Mouse (Mus musculus): ENCODE measurements around the gene Svbp. TPM values are rescaled to one million over a fixed set of nuclear protein-coding genes. Genes with fewer than 3 reads are reported as not detected.

Svbp gene
- polyA plus RNA-seq, 1 experiment = 186 TPM

GRCm38 (mm10) chr4:119162990-119163389 lies 32.1 kb upstream of the Svbp start:
- no peaks in the 10 kb centered on the region for H3K36me3 ChIP-seq (ENCODE audit: control insufficient read depth, insufficient read depth, low read length)
- H3K27ac ChIP-seq (ENCODE audit: control insufficient read depth, insufficient read depth, low read depth, low read length) = no peak overlapping the region
- H3K27me3 ChIP-seq (ENCODE audit: control insufficient read depth, insufficient read depth, low read length) = no peaks in the 10 kb centered on the region
- TF ChIP-seq CTCF (IDR thresholded peaks at IDR 0.05; ENCODE audit: control insufficient read depth, insufficient read depth, insufficient replicate concordance, low read depth, low read length) (no peak), POLR2A (IDR thresholded peaks at IDR 0.05; ENCODE audit: control insufficient read depth, low read depth, low read length) (no peak)
- H3K4me3 ChIP-seq (ENCODE audit: control insufficient read depth, low read depth, low read length) = no peak overlapping the region
- no peaks in the 10 kb centered on the region for H3K4me1 ChIP-seq (ENCODE audit: control insufficient read depth, insufficient read depth, low read length)

- H3K4me3 ChIP-seq (ENCODE audit: control insufficient read depth, low read depth, low read length) = no peak overlapping the region
- no peaks in the 10 kb centered on the region for H3K27me3 ChIP-seq (ENCODE audit: control insufficient read depth, insufficient read depth, low read length)
- no peaks in the 10 kb centered on the region for H3K36me3 ChIP-seq (ENCODE audit: control insufficient read depth, insufficient read depth, low read length)
- no peaks in the 10 kb centered on the region; the same call in 1 of the 2 replicates for H3K4me1 ChIP-seq (ENCODE audit: control insufficient read depth, insufficient read depth, low read length)
- no peak for TF ChIP-seq CTCF (IDR thresholded peaks at IDR 0.05; ENCODE audit: control insufficient read depth, insufficient read depth, insufficient replicate concordance, low read depth, low read length)
- no peak for TF ChIP-seq POLR2A (IDR thresholded peaks at IDR 0.05; ENCODE audit: control insufficient read depth, low read depth, low read length)
- no peak overlapping the region for H3K27ac ChIP-seq (ENCODE audit: control insufficient read depth, insufficient read depth, low read depth, low read length)
Observed at GRCm38 (mm10) chr4:119165916-119166315, 29.2 kb upstream of the Svbp start.

- TF ChIP-seq POLR2A (IDR thresholded peaks at IDR 0.05; ENCODE audit: control insufficient read depth, low read depth, low read length) = no peak
- no peak for TF ChIP-seq CTCF (IDR thresholded peaks at IDR 0.05; ENCODE audit: control insufficient read depth, insufficient read depth, insufficient replicate concordance, low read depth, low read length)
- Histone ChIP-seq H3K4me1 (ENCODE audit: control insufficient read depth, insufficient read depth, low read length) (no peaks in the 10 kb centered on the region; the same call in 1 of the 2 replicates), H3K4me3 (ENCODE audit: control insufficient read depth, low read depth, low read length) (no peak overlapping the region), H3K27me3 (ENCODE audit: control insufficient read depth, insufficient read depth, low read length) (no peaks in the 10 kb centered on the region), H3K36me3 (ENCODE audit: control insufficient read depth, insufficient read depth, low read length) (no peaks in the 10 kb centered on the region), H3K27ac (ENCODE audit: control insufficient read depth, insufficient read depth, low read depth, low read length) (no peak overlapping the region)
Observed at GRCm38 (mm10) chr4:119167068-119167467, 28.0 kb upstream of the Svbp start.

- H3K4me3 ChIP-seq (ENCODE audit: control insufficient read depth, low read depth, low read length) = no peak overlapping the region
- H3K27me3 ChIP-seq (ENCODE audit: control insufficient read depth, insufficient read depth, low read length) = no peaks in the 10 kb centered on the region
- no peaks in the 10 kb centered on the region; the same call in 1 of the 2 replicates for H3K4me1 ChIP-seq (ENCODE audit: control insufficient read depth, insufficient read depth, low read length)
- no peaks in the 10 kb centered on the region for H3K36me3 ChIP-seq (ENCODE audit: control insufficient read depth, insufficient read depth, low read length)
- H3K27ac ChIP-seq (ENCODE audit: control insufficient read depth, insufficient read depth, low read depth, low read length) = no peak overlapping the region
- TF ChIP-seq POLR2A (IDR thresholded peaks at IDR 0.05; ENCODE audit: control insufficient read depth, low read depth, low read length) = no peak
- TF ChIP-seq CTCF (IDR thresholded peaks at IDR 0.05; ENCODE audit: control insufficient read depth, insufficient read depth, insufficient replicate concordance, low read depth, low read length) = peak; percentile 25; the same call in 1 of the 2 replicates
Observed at GRCm38 (mm10) chr4:119167663-119168062, 27.4 kb upstream of the Svbp start.

GRCm38 (mm10) chr4:119172919-119173650 lies 22.0 kb upstream of the Svbp start:
- no peak for TF ChIP-seq POLR2A (IDR thresholded peaks at IDR 0.05; ENCODE audit: control insufficient read depth, low read depth, low read length)
- TF ChIP-seq CTCF (IDR thresholded peaks at IDR 0.05; ENCODE audit: control insufficient read depth, insufficient read depth, insufficient replicate concordance, low read depth, low read length) = no peak

GRCm38 (mm10) chr4:119173851-119174453 lies 21.2 kb upstream of the Svbp start, which contains the start of gene Zfp691:
Gene Zfp691, minus strand, starts transcription at chr4:119174195.
- peak within 1 kb of the TSS; percentile 95 for H3K4me3 ChIP-seq (ENCODE audit: control insufficient read depth, low read depth, low read length)
- no peaks in the 10 kb centered on the region for H3K36me3 ChIP-seq (ENCODE audit: control insufficient read depth, insufficient read depth, low read length)
- TF ChIP-seq CTCF (IDR thresholded peaks at IDR 0.05; ENCODE audit: control insufficient read depth, insufficient read depth, insufficient replicate concordance, low read depth, low read length) (no peak), POLR2A (IDR thresholded peaks at IDR 0.05; ENCODE audit: control insufficient read depth, low read depth, low read length) (peak; percentile 64; the same call in 1 of the 2 replicates)
- H3K27me3 ChIP-seq (ENCODE audit: control insufficient read depth, insufficient read depth, low read length) = no peaks in the 10 kb centered on the region
- peak within 1 kb of the TSS; percentile 69 for H3K27ac ChIP-seq (ENCODE audit: control insufficient read depth, insufficient read depth, low read depth, low read length)
- H3K4me1 ChIP-seq (ENCODE audit: control insufficient read depth, insufficient read depth, low read length) = peaks cover 4% of the 10 kb centered on the region; the same call in 1 of the 2 replicates

More at GRCm38 (mm10) chr4:119172919-119173650, 22.0 kb upstream of the Svbp start:
- Histone ChIP-seq H3K4me3 (ENCODE audit: control insufficient read depth, low read depth, low read length) (peak overlapping the region; percentile 95), H3K27me3 (ENCODE audit: control insufficient read depth, insufficient read depth, low read length) (no peaks in the 10 kb centered on the region), H3K4me1 (ENCODE audit: control insufficient read depth, insufficient read depth, low read length) (peaks cover 4% of the 10 kb centered on the region; the same call in 1 of the 2 replicates), H3K27ac (ENCODE audit: control insufficient read depth, insufficient read depth, low read depth, low read length) (peak overlapping the region; percentile 30; the same call in 1 of the 2 replicates), H3K36me3 (ENCODE audit: control insufficient read depth, insufficient read depth, low read length) (no peaks in the 10 kb centered on the region)

- peaks cover 4% of the 10 kb centered on the region; the same call in 1 of the 2 replicates for H3K4me1 ChIP-seq (ENCODE audit: control insufficient read depth, insufficient read depth, low read length)
- H3K36me3 ChIP-seq (ENCODE audit: control insufficient read depth, insufficient read depth, low read length) = no peaks in the 10 kb centered on the region
- H3K27me3 ChIP-seq (ENCODE audit: control insufficient read depth, insufficient read depth, low read length) = no peaks in the 10 kb centered on the region
- no peak overlapping the region for H3K4me3 ChIP-seq (ENCODE audit: control insufficient read depth, low read depth, low read length)
- H3K27ac ChIP-seq (ENCODE audit: control insufficient read depth, insufficient read depth, low read depth, low read length) = no peak overlapping the region
- TF ChIP-seq CTCF (IDR thresholded peaks at IDR 0.05; ENCODE audit: control insufficient read depth, insufficient read depth, insufficient replicate concordance, low read depth, low read length) (no peak), POLR2A (IDR thresholded peaks at IDR 0.05; ENCODE audit: control insufficient read depth, low read depth, low read length) (no peak)
Observed at GRCm38 (mm10) chr4:119177702-119178101, 17.4 kb upstream of the Svbp start.
